Mouse (Mus musculus) T-cell, adult 2 months (primary cell): ENCODE measurements around the gene Yif1b.

Source experiments
- DNase-seq: peaks from one replicate; pipeline ENCODE4 v3.0.0; 2022; ENCODE audit warnings: low spot score

The Yif1b gene

DNA sequence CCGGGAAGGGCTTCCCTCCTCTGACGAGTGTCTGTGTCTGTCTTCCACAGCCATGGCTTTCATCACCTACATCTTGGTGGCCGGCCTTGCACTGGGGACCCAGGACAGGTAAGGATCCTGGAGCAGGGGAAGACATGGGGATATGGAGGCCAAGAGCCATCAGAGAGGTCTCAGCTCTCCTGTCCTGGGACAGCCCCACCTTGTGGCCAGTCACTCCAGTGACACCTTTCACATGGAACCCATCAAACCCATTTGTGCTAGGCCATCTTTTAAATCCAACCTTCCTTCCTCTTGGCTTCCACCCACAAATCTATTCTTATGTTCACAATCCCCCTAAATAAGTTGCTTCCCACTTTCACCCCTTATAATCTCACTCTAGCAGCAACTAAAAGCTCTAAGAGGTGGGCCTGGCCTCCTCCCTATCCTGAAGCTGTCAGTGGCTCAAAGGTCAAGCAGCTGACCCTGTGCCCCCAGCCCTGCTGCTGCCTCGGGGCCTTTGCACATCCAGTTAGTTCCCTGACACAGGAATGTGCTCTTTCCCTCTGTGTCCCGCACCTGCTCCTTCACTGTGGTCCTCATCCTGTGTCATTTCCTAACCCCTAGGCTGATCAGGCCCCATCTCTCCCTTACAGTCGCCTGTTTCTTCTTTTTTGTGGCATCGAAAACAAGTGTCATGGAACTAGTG, 6.7 kb downstream of the Yif1b start:
- peak; percentile 43 for DNase-seq

DNA sequence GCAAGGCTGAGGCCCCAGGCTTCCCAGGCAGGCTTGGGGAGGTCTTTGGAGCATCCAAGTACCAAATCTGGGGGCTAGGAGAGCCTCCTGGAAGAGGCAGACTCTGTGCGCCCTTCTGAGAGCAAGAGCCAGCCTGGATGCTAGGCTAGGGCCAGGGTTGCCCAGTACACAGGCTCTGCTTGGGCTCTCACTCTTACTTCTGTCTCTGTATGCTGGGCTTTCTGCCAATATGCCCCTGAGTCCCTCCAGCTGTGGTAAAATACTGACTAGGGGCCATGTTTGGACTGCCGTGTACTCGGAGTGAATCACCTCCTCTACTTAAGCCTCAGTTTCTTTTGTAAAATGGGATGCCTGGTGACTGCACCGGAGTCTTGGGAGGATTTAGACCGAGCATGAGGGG, 7.9 kb downstream of the Yif1b start:
- no peak for DNase-seq

DNA sequence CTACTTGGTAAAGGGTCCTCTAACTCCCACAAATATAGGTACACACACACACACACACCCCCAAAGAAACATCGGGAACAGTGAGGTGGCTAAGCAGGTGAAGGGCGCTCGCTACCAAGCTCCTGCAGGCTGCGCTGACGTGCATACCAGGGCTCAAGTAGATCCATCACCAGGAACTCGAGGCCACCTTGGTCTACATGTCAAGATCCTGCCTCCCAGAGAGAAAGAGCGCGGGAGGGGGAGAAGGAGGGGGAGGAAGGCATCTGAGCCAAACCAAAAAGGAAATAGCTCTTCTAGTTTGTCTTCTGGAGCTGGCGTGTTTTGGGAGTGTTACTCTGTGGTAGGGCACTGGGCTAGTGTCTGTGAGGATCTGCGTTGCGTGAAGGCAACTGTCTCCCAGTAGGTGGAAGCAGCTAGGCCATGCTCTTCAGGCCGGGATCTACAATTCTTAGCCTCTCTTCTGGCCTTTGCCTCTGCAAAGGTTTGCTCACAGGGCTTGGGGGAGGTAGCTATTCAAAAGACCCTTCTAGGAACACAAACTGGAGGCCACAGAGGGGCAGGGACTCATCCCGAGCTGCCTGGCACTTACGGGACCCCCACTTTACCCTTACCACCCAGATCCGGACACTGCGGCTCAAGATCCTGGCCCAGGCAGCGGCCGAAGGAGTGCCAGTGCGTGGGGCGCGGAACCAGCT, 8.6 kb downstream of the Yif1b start:
- no peak for DNase-seq

DNA sequence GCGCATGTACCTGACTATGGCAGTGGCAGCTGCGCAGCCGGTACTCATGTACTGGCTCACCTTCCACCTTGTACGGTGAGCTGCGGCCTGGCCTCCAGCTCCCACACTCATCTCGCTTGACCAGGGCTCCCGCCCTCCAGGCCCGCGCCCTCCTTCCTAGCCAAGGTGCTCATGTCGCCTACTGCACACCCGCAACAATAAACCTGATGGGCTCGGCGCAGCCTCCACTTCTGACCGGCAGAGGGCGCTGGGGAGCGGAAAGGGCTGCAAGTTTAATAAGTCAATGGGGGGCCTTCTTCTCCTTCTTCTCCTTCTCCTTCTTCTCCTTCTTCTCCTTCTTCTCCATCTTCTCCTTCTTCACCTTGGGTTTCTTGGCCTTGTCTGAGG, 9.2 kb downstream of the Yif1b start:
- DNase-seq = peak; percentile 69

DNA sequence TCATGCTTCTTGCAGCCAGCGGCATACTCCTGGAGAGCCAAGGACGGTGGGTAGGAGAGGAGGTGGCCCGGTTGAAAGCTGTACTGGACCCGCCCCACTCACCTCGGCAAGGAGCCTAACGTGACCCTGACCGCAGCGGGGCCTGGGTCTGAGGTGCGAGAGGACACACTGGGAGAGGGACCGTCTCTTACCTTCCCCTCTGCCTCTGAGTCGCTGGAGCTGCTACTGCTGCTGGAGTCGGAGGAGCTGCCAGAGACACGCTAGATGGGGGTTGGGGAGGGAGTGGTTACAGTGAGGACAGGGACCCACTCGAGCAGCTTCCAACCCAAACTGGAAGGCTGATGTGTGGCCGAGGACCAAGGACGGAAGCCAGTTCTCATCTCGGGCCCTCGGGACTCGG, 9.6 kb downstream of the Yif1b start:
- no peak for DNase-seq

DNA sequence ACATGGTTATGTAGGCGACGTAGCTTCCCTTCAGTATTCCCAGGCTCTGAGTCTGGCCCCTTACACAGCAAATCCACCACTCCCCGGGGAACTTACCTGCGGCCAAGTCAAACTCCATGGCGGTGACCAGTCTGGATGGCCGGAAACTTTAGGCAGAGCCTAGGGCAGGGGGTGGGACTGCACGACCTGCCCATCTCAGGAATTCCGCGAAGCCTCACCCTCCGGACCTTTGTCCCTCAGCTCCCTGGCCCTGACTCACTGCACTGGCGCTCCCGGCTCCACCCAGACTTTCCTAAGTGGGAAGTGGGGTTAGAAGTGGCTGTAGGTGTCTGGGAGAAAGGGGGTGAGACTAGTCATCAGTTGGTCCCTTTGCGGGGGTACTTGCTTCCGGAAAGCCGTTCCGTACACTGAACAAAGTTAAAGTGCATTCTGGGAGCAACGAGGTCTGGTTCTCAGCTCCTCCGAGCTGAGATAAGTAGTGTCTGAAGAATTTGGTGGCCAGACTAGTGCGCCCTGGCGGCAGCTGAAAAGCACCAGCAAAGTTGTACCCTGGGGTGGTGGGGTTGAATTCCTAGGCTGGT, 10.2 kb downstream of the Yif1b start, which contains the start of gene 2200002D01Rik:
2200002D01Rik (minus strand) TSS at position 206 of the 581 bp plus-strand sequence.
- peak; percentile 29 for DNase-seq

DNA sequence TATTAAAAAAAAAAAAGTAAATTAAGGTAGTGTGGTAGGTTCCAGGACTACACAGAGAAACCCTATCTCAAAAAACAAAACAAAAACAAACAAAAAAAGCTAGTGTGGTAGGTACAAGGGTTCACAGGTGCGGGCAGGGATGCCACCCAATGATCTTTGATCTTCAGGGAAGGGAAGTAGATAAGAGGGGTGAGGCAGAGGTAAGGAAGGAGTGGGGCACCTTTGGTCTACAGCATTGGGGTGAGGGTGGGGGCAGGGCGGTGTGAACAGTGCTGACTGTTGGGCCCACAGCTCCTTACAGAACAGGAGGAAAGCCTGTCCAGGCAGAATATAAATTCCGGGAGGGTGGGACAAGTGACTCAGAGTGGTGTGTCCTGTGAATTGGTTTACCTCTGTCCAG, 13.0 kb downstream of the Yif1b start:
- peak; percentile 19 for DNase-seq

DNA sequence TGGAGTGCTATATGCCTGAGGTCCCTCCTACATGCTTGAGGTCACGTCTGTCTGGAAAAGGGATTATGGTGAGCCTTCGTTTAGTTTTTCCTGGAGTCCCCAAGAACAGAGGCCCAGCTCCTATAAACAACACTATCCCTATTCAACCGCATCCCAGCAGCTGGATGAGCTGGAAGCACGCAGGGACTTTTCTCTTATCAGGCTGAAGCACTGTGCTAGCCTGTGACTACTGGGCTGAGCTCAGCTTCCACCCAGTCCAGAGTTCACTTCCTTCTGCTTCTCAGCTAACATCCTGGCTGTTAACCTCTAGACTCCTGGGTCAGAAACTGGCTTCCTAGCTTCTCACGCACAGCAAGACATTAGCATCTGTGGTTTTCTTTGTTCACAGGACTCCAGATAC, 15.7 kb downstream of the Yif1b start:
- no peak for DNase-seq

DNA sequence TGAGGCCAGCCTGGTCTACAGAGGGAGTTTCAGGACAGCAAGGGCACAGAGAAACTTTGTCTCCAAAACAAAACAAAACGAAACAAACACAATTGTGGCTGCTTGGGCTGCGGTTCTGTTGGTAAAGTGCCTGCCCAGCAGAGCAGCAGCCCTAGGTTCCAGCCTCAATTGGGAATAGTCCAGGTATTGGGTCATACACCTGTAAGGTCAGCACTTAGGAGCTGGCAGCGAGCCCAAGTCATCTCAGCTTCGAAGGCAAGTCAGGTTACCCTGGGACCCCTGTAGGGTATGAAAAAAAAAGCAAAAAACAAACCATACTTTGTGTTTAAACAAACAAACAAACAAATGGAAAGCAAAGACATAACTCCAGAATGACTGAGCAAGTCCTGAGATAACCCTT, 17.7 kb downstream of the Yif1b start:
- DNase-seq = no peak

DNA sequence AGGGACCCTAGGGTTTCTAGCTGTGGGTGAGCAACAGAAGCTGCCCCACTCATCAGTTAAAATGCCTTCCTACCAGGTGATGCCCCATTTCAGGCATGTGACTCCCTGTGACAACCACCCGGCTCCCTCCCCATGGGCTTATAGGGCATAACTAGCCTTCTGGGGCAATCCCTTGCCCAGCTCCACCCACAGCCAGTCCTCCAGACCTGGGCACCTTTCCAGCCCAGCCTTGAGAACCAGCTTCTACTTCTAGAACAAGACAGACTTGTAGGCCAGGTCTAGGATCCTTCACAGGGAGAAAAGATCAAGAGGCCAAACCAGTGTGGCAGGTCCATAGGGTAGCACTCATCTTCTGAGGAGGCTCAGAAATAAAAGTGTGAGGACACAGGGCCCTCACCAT, 19.2 kb downstream of the Yif1b start:
- DNase-seq = no peak

DNA sequence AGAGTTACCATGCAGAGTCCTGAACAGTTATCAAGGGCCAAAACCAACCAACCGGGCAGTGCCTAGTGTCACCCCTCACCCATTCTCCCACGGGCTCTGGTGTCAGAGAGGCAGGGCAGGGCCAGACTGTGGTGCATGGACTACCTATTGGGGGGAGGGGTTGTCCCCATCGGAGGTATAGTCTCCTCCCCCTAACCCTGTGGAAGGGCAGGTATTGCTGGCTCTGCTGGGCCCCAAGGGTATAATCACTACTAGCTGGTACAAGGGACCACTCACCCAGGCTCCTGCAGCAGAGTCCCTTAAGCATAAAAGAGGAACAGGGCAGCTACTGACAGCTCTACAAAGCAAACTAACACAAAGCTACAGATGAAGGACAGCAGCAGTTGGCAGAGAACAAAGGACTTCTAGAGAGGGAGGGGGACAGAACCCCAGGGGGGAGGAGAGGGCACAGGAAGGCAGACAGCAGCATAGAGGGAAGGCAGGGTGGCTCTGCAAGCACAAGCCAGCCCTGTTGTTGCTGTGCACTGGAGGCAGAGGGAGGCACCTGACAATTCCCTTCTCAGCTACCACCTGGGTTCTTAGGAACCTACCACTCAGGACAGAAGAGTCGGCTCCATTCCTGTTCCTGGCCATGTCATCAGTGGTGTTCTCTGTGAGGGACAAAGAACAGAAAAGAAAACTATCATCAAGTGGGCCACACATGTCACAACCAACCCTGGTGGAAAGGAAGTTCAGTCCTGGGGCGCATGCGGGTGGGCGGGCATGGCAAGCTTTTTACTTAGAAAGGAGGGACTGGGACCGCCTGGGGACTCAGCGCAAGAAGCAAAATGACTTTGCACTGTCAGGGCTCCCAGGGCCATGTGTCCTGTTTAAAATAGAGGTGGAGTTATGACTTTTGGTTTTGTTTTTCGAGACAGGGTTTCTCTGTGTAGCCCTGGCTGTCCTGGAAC, 21.9 kb downstream of the Yif1b start:
- DNase-seq = peak; percentile 20

DNA sequence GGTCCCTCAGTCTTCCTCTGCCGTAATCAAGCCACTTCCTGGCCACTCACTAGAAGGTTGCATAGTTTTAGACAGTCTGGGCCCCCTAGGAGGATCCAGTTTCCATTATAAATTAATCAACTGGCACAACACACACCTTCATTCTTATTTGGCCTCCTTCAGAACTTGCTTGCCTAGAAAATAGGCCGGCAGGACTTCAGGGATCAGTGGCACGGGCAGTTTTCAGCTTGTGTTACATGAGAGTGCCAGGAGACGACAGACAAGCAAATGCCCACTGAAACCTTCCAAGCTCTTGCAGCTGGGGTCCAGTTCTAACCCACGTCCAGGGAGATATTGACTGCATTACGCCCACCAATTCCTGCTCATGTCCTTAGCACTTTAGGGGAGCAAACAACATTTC, 24.0 kb downstream of the Yif1b start:
- no peak for DNase-seq

DNA sequence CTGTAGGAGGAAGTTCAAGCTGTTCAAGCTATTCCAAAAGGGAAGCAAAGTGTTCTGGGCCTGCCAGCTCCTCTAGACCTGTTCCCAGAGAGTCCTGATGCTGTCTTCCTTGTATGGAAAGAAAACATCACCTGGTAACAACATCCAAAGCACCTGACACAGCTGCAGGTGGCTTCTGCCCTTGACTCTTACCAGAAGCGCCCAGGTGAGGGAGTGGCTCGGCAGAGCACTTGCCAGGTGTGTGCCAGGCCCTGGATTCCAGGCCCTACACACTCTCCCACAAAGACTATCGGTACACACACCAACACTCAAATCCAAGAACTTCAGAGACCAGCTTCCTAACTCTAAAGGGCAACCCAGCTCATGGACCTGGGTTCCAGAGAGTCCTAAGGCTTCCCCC, 25.7 kb downstream of the Yif1b start:
- no peak for DNase-seq

DNA sequence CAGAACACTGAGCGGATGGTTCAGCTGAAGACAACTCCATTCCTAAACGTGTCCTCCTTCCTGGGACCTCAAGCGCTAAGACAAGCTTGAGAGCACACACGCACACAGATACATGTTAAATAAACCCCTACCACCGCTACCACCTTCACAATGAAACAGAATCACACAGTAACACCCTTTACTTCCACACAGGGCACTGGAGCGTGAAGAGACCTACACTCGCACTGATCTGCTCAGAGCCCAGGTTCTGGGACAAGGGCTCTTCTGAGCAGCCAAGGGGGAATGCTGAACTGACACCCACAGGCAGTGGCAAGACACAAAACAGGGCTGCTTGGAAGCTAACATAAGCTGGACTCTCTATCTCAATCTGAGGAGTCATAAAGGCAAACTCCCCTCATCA, 27.5 kb downstream of the Yif1b start:
- no peak for DNase-seq

DNA sequence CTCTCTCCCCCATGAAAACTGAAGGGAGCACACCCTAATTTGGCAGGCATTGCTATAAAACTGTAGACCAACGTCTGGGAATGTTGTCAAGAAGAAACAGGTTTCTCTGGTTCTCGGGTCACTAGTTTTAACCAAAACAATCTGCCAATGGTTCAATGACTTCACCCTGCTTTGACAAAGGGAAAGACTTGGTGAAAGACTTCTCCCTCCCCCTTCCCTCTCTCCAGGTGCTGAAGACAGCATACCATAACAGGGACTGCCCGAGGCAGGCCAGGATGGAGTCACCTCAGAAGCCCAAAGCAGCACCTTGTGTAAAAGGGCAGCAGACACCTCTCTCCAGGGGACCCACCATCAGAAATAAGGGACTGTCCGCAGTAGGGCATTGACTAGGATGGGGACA, 28.8 kb downstream of the Yif1b start:
- DNase-seq = no peak

DNA sequence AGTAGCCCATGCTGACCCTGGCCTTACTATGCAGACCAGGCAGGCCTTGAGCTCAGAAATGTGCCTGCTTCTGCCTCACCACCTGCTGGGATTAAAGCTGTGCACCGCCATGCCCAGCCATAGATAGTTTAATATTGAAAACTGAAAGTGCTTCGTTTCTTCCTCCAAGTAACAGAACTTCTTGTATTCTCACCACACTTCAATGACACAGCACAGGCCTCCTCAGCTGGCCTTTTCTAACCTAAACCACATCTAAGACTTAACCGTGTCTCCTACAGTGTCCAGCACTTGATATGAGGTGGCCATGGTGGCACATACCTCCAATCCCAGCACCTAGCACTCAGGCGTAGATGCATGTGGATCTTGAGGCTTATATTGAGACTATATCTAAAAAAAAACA, 32.3 kb downstream of the Yif1b start:
- DNase-seq = no peak

DNA sequence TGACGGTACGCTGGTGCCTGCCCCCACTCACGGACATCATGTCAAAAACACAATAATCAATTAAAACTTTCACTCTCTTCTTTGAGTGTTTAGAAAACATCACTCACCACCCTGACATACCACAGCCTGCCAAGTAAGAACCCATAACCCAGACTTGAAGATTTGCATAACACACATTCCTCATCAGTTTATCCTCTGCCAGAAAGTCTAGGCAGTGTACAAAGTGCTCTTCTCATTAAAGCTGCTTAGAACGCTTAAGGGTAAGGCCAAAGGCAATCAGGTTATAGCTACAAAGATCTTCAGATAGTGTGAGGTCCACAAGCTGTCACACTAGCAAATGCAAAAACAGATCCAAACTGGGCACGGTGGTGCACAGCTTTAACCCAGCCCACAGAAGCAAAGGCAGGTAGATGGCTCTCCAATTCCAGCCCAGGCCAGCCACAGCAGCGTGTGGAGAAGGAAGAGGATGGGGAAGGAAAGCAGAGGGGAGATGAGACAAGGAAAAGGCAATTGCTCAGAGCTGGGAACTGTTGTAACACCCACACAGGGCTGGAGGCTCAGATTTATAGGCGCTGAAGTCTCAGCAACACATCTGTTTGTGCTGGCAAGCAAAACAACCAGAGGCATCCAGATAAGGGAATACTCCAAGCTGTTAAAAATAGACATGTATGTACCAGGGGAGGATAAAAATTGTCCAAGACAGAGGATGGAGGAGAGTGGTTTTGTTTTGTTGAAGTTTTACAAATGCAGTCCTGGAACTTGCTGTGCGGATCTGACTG, 33.7 kb downstream of the Yif1b start:
- DNase-seq = no peak

DNA sequence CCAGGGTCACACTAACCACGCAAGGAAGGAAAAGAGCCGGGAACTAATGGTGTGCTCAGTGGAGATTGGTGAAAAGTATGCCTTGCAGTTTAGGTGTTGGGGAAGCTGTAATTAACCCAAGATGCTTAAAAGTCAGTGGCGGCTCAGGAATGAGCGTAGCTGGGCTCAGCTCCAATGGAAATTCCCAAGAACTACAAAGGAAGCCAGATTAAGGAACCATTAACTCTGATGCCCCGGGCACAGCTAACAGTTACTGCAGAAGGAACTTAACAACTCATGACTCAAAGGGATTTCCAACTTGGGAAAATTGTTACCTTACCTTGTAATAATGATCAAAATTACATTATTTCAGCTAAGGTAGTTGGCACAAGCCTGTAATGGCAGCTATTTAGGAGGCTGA, 38.6 kb downstream of the Yif1b start:
- DNase-seq = no peak

DNA sequence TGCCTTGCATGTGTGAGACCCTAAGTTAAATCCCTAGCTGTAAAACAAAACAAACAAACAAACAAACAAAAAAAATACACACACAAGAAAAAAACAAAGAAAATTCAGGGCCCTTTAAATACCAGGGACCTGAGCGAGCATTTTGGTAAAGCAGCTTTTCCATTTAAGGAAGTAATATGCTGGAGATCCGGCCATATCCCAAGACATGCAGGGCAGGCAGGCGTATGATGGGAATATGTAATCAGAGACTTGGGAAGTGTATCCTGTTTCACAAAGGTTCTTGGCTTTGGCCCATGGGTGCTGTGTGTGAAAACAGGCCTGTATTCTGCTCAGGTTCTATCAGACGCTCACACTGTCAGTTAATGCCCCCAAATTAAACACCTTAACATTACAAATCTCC, 39.4 kb downstream of the Yif1b start:
- DNase-seq = no peak

DNA sequence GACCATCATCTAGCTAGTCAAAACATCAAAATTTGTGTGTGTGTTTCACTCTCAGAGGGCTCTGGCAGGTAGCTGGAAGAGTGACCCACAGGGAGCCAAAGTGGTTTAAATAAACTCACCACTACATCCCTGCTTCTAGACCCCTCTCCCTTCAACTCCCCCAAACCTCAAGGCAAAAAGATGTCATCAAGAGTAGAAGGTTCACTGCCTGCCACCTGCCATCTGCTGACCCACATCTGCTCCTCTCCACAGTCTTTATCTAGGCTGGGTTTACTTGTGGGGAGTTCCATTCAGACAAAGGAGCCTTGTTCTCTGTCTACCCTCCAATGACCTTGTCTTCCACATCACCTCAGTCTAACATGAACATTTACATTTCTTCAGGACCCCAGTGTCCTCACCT, 41.1 kb downstream of the Yif1b start:
- no peak for DNase-seq

DNA sequence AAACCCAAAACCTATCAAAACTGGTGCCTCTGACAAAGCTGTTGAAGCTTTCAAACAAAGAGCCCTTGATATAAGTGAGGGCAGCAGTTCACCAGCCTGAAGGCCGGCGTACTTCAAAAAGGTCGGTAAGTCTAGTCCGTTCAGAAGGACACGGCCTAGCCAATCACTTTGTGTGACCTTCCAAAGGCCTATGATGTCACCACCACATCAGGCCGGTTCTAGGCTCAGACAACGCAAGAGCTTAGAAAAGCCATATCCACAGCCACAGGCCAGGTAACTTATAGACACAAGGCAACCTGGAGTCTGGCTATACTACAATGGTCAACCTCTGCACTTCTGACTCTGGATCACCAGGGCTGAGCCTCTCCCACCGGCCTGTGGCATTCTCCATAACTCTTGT, 41.8 kb downstream of the Yif1b start:
- DNase-seq = no peak

DNA sequence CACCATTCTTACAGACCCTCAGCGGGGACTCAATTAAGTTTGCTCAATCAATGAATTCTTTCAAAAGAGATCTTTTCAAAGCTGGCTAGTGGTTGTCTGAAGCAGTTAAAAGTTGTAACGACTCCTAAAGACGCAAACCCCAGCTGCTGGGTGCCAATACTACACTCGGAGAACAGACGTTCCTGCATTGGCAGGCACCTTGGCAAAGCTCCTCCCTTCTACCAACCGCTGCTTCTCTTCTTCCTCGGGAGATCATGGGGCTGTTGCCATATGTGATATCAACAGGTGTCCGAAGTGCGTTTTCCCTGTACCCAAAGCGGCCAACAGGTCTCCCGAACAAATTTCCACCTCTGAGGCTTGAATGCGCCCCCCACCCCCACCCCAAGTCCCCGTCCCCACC, 42.7 kb downstream of the Yif1b start:
- peak; percentile 30 for DNase-seq
